Mouse (Mus musculus) heart, adult 2 months (tissue): ENCODE results near the gene Ttyh2.

Experiments
- CTCF ChIP-seq: fragments of 200-600 bp; IDR thresholded peaks from 2 replicates; pipeline ENCODE4 v1.8.1; 2022; ENCODE audit warnings: antibody characterized with exemption, mild to moderate bottlenecking, moderate library complexity
- EP300 ChIP-seq: fragments of 200-500 bp; IDR thresholded peaks from 2 replicates; pipeline ENCODE4 v1.6.1; 2011; ENCODE audit warnings: low read depth, low read length, control low read depth; ENCODE audit not compliant: insufficient read depth
- POLR2A ChIP-seq: fragments of 200-500 bp; IDR thresholded peaks from 2 replicates; pipeline ENCODE4 v1.6.1; 2011; ENCODE audit warnings: mild to moderate bottlenecking, low read depth, low read length, control low read depth; ENCODE audit not compliant: insufficient read depth

GRCm38 (mm10) chr11:114668301-114668710 is 6.9 kb upstream of the Ttyh2 start, which contains the start of gene Rpl38:
- TF ChIP-seq POLR2A = peak; percentile 94
- TF ChIP-seq CTCF = peak; percentile 75
- peak; percentile 93 for TF ChIP-seq EP300
